Mouse (Mus musculus) urinary bladder, postnatal 10 days (tissue): Measurements from ENCODE around the gene Trim45.

Source experiments
- DNase-seq: peaks from one replicate; pipeline ENCODE4 v3.0.0; 2022; ENCODE audit warnings: low spot score

Trim45 gene

GRCm38 (mm10) chr3:100931332-100932076, 9.5 kb downstream of the Trim45 start:
- no peak for DNase-seq

- DNase-seq: no peak
These were observed 10.3 kb downstream of the Trim45 start for GRCm38 (mm10) chr3:100932077-100932944.

GRCm38 (mm10) chr3:100935521-100935920, 13.5 kb downstream of the Trim45 start:
- no peak for DNase-seq

GRCm38 (mm10) chr3:100936201-100936600, 14.2 kb downstream of the Trim45 start:
- no peak for DNase-seq

GRCm38 (mm10) chr3:100938211-100938610, 16.2 kb downstream of the Trim45 start:
- no peak for DNase-seq

GRCm38 (mm10) chr3:100940496-100941037, 18.6 kb downstream of the Trim45 start:
- DNase-seq: no peak

- no peak for DNase-seq
These were observed 25.3 kb downstream of the Trim45 start for GRCm38 (mm10) chr3:100947286-100947685.

- no peak for DNase-seq
These were observed 29.5 kb downstream of the Trim45 start for GRCm38 (mm10) chr3:100951531-100951930.

- DNase-seq: no peak
These were observed 32.6 kb downstream of the Trim45 start for GRCm38 (mm10) chr3:100954616-100955015.

GRCm38 (mm10) chr3:100961007-100961406, 39.0 kb downstream of the Trim45 start:
- DNase-seq: no peak

GRCm38 (mm10) chr3:100961501-100961900, 39.5 kb downstream of the Trim45 start:
- no peak for DNase-seq

GRCm38 (mm10) chr3:100963849-100964542, 42.0 kb downstream of the Trim45 start:
- no peak for DNase-seq

- DNase-seq: peak; percentile 78
These were observed 47.3 kb downstream of the Trim45 start, which contains the start of gene Ttf2 for GRCm38 (mm10) chr3:100969176-100969917. TSS of gene Ttf2 (minus strand) at chr3:100969663.

- DNase-seq: no peak
These were observed 51.9 kb downstream of the Trim45 start for GRCm38 (mm10) chr3:100973906-100974305.

GRCm38 (mm10) chr3:100979290-100979689, 57.3 kb downstream of the Trim45 start:
- no peak for DNase-seq
